Mouse (Mus musculus) liver, embryonic 16.5 days (tissue): ENCODE results near the gene Lig3. TPM values are rescaled to one million over a fixed set of nuclear protein-coding genes. Genes with fewer than 3 reads are reported as not detected.
A peak's percentile ranks its signal among the peaks of the same experiment; 100 is the strongest.

Experiments
- ATAC-seq: fragments of 200-750 bp; cut with Nextera tagmentation; 2 replicates; pipeline ENCODE4 v1.8.0; 2017; ENCODE audit warnings: low read depth, mild to moderate bottlenecking, moderate number of reproducible peaks, moderate library complexity
- H3K27ac ChIP-seq: fragments of 300-500 bp; sonication (generic); 2 replicates; pipeline ENCODE4 v1.5.1; 2014; ENCODE audit warnings: mild to moderate bottlenecking, low read length
- H3K27me3 ChIP-seq: fragments of 300-500 bp; sonication (generic); 2 replicates; pipeline ENCODE4 v1.6.1; 2014; ENCODE audit warnings: low read depth, low read length, mixed read lengths; ENCODE audit not compliant: control insufficient read depth, insufficient read depth
- H3K36me3 ChIP-seq: fragments of 300-500 bp; sonication (generic); 2 replicates; pipeline ENCODE4 v1.6.1; 2014; ENCODE audit warnings: mild to moderate bottlenecking; ENCODE audit not compliant: control insufficient read depth, insufficient read depth
- H3K4me1 ChIP-seq: fragments of 300-500 bp; sonication (generic); 2 replicates; pipeline ENCODE4 v1.6.1; 2014; ENCODE audit warnings: low read depth, low read length, mixed read lengths; ENCODE audit not compliant: control insufficient read depth
- H3K4me2 ChIP-seq: fragments of 300-500 bp; sonication (generic); 2 replicates; pipeline ENCODE4 v1.6.1; 2014; ENCODE audit warnings: low read depth, low read length, mixed read lengths
- H3K4me3 ChIP-seq: fragments of 300-500 bp; sonication (generic); 2 replicates; pipeline ENCODE4 v1.5.1; 2014; ENCODE audit warnings: low read depth, mild to moderate bottlenecking, low read length
- H3K9ac ChIP-seq: fragments of 300-500 bp; sonication (generic); 2 replicates; pipeline ENCODE4 v1.6.1; 2014; ENCODE audit warnings: low read depth, low read length
- H3K9me3 ChIP-seq: fragments of 300-500 bp; sonication (generic); replicated peaks from 2 replicates; pipeline ENCODE4 v1.6.1; 2016; ENCODE audit warnings: low read length; ENCODE audit not compliant: control insufficient read depth
- WGBS: fragments of 180-500 bp; shearing (Covaris S2); extraction: QIAGEN DNeasy Blood & Tissue Kit; methylation state at CpG from one replicate; pipeline ENCODE4 v1.1.7; 2014; ENCODE audit not compliant: insufficient replicate concordance; 5-methylcytosine and 5-hydroxymethylcytosine counted together
- polyA plus RNA-seq: library from polyadenylated mRNA; unstranded; fragments of >200 nt; fragmentation: Nextera tagmentation; extraction: Ambion mirVana; gene quantifications from 2 replicates; pipeline ENCODE4 v1.2.1, GENCODE M21; 2015

Lig3 gene
- polyA plus RNA-seq, 1 experiment from 2014 or later = 8.4 TPM

- H3K36me3 ChIP-seq = no peaks in the 10 kb centered on the region
- WGBS = 9% methylated on average over 4 of the region's 4 CpGs
- H3K9ac ChIP-seq = peak overlapping the region; percentile 93
- peak overlapping the region; percentile 96 for H3K27ac ChIP-seq
- H3K4me3 ChIP-seq = peak overlapping the region; percentile 99
- H3K9me3 ChIP-seq = no peaks in the 10 kb centered on the region
- H3K4me1 ChIP-seq = peaks cover 22% of the 10 kb centered on the region
- H3K4me2 ChIP-seq = peak overlapping the region; percentile 97
- H3K27me3 ChIP-seq = no peaks in the 10 kb centered on the region
- ATAC-seq = no peak
Measured at GRCm38 (mm10) chr11:82763261-82763660, 17.6 kb upstream of the Lig3 start.

- Histone ChIP-seq H3K36me3 (peaks cover 5% of the 10 kb centered on the region; the same call in 1 of the 2 replicates), H3K27ac (peak within 1 kb of the TSS; percentile 96), H3K4me3 (peak within 1 kb of the TSS; percentile 99), H3K9me3 (no peaks in the 10 kb centered on the region), H3K4me2 (peak within 1 kb of the TSS; percentile 97), H3K4me1 (peaks cover 22% of the 10 kb centered on the region), H3K9ac (peak within 1 kb of the TSS; percentile 93), H3K27me3 (no peaks in the 10 kb centered on the region)
- peak; percentile 100 for ATAC-seq
- WGBS = under 1% methylated on average over 44 of the region's 44 CpGs
Measured at GRCm38 (mm10) chr11:82763742-82764437, 17.0 kb upstream of the Lig3 start, which contains the start of the genes Cct6b and Zfp830. Gene Cct6b, minus strand, starts transcription at chr11:82764321. Gene Zfp830, plus strand, starts transcription at chr11:82764345.

- Histone ChIP-seq H3K9me3 (no peaks in the 10 kb centered on the region), H3K4me2 (peak overlapping the region; percentile 93), H3K4me1 (peaks cover 22% of the 10 kb centered on the region), H3K27ac (peak overlapping the region; percentile 96), H3K4me3 (peak overlapping the region; percentile 99), H3K36me3 (peaks cover 9% of the 10 kb centered on the region; the same call in 1 of the 2 replicates), H3K9ac (peak overlapping the region; percentile 93), H3K27me3 (no peaks in the 10 kb centered on the region)
- 0% methylated on average over 27 of the region's 28 CpGs for WGBS
- ATAC-seq = peak; percentile 44
Measured at GRCm38 (mm10) chr11:82764438-82764924, 16.4 kb upstream of the Lig3 start.

- ATAC-seq = no peak
- H3K4me1 ChIP-seq = peaks cover 16% of the 10 kb centered on the region
- H3K9me3 ChIP-seq = no peaks in the 10 kb centered on the region
- H3K4me2 ChIP-seq = peak overlapping the region; percentile 74
- no peaks in the 10 kb centered on the region for H3K36me3 ChIP-seq
- peak overlapping the region; percentile 94 for H3K4me3 ChIP-seq
- H3K27ac ChIP-seq = 0 out of 2 replicates have a peak overlapping the region, but pooled peaks have one; percentile 32
- no peaks in the 10 kb centered on the region for H3K27me3 ChIP-seq
- H3K9ac ChIP-seq = peak overlapping the region; percentile 88
- WGBS = 34% methylated on average over 5 of the region's 5 CpGs
Measured at GRCm38 (mm10) chr11:82780134-82780533, 774 bp upstream of the Lig3 start.

- H3K4me2 ChIP-seq = peak overlapping the region; percentile 74
- WGBS = 38% methylated on average over 6 of the region's 6 CpGs
Measured at GRCm38 (mm10) chr11:82782197-82782596, 1.3 kb downstream of the Lig3 start.

GRCm38 (mm10) chr11:82783453-82783852, 2.5 kb downstream of the Lig3 start:
- Histone ChIP-seq H3K9me3 (no peaks in the 10 kb centered on the region), H3K4me3 (no peak overlapping the region), H3K36me3 (no peaks in the 10 kb centered on the region), H3K4me1 (peaks cover 16% of the 10 kb centered on the region), H3K27ac (no peak overlapping the region), H3K4me2 (no peak overlapping the region), H3K9ac (no peak overlapping the region), H3K27me3 (no peaks in the 10 kb centered on the region)
- no peak for ATAC-seq
- 77% methylated on average over 11 of the region's 11 CpGs for WGBS

More at GRCm38 (mm10) chr11:82782197-82782596, 1.3 kb downstream of the Lig3 start:
- H3K4me1 ChIP-seq = peaks cover 16% of the 10 kb centered on the region
- no peak overlapping the region for H3K9ac ChIP-seq
- ATAC-seq = no peak
- H3K4me3 ChIP-seq = peak overlapping the region; percentile 94
- no peaks in the 10 kb centered on the region for H3K9me3 ChIP-seq
- H3K27ac ChIP-seq = peak overlapping the region; percentile 77; the same call in 1 of the 2 replicates
- H3K36me3 ChIP-seq = no peaks in the 10 kb centered on the region
- no peaks in the 10 kb centered on the region for H3K27me3 ChIP-seq

- no peaks in the 10 kb centered on the region for H3K27me3 ChIP-seq
- H3K27ac ChIP-seq = no peak overlapping the region
- H3K9ac ChIP-seq = no peak overlapping the region
- peaks cover 52% of the 10 kb centered on the region for H3K36me3 ChIP-seq
- ATAC-seq = no peak
- 57% methylated on average over 3 of the region's 3 CpGs for WGBS
- H3K9me3 ChIP-seq = no peaks in the 10 kb centered on the region
- H3K4me3 ChIP-seq = no peak overlapping the region
- H3K4me2 ChIP-seq = no peak overlapping the region
- H3K4me1 ChIP-seq = no peaks in the 10 kb centered on the region
Measured at GRCm38 (mm10) chr11:82806656-82807055, 25.7 kb downstream of the Lig3 start.

- ATAC-seq = no peak
- 65% methylated on average over 3 of the region's 3 CpGs for WGBS
- no peaks in the 10 kb centered on the region for H3K9me3 ChIP-seq
- no peak overlapping the region for H3K9ac ChIP-seq
- H3K27me3 ChIP-seq = no peaks in the 10 kb centered on the region
- no peak overlapping the region for H3K4me2 ChIP-seq
- H3K36me3 ChIP-seq = peaks cover 57% of the 10 kb centered on the region
- no peak overlapping the region for H3K27ac ChIP-seq
- H3K4me1 ChIP-seq = no peaks in the 10 kb centered on the region
- H3K4me3 ChIP-seq = no peak overlapping the region
Measured at GRCm38 (mm10) chr11:82807370-82807769, 26.5 kb downstream of the Lig3 start.

GRCm38 (mm10) chr11:82808485-82808884, 27.6 kb downstream of the Lig3 start:
- H3K4me3 ChIP-seq = no peak overlapping the region
- no peaks in the 10 kb centered on the region for H3K4me1 ChIP-seq
- H3K36me3 ChIP-seq = peaks cover 57% of the 10 kb centered on the region
- H3K27me3 ChIP-seq = no peaks in the 10 kb centered on the region
- H3K27ac ChIP-seq = no peak overlapping the region
- H3K4me2 ChIP-seq = no peak overlapping the region
- H3K9ac ChIP-seq = no peak overlapping the region
- H3K9me3 ChIP-seq = no peaks in the 10 kb centered on the region
- WGBS = 85% methylated on average over 5 of the region's 5 CpGs
- ATAC-seq = no peak
